Mouse (Mus musculus): ENCODE results near the gene Capzb. TPM values are rescaled to one million over a fixed set of nuclear protein-coding genes. Genes with fewer than 3 reads are reported as not detected.
A peak's percentile ranks its signal among the peaks of the same experiment; 100 is the strongest.

Gene Capzb
- polyA plus RNA-seq, 2 experiments = 198 to 284 TPM

DNA sequence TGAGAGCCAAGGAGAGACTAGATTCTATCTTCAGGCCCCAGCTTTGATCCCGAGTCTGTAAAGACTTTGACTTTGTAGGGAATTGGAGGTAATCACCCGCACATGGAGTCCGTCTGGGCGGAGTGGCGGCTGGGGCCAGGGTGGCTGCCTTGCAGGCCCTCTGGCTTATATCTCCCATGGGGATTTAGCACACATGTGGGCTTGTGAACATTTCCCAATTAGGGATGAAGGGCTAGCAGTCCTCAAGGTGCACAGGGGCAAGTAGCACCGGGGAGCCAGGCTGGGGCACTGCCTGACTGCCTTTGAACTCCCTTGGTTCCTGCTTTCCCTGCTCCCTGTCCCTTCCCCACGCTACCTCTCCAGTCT, 73.8 kb downstream of the Capzb start:
- peaks cover 52% of the 10 kb centered on the region for H3K4me1 ChIP-seq (ENCODE audit: control insufficient read depth, insufficient read depth, low read length)
- H3K4me2 ChIP-seq (replicated peaks; ENCODE audit: low read depth, low read length, severe bottlenecking) = no peak overlapping the region
- no peak overlapping the region for H3K4me3 ChIP-seq (replicated peaks; ENCODE audit: low read length)
- no peaks in the 10 kb centered on the region for H3K27me3 ChIP-seq (ENCODE audit: control insufficient read depth, insufficient read depth, low read length)
- TF ChIP-seq POLR2A (IDR thresholded peaks at IDR 0.05; ENCODE audit: borderline replicate concordance, extremely low read depth, insufficient read depth, insufficient read length) = no peak
- no peak overlapping the region for H3K9ac ChIP-seq (ENCODE audit: low read depth, low read length, severe bottlenecking)
- DNase-seq (ENCODE audit: low spot score) = no peak
- H3K36me3 ChIP-seq (ENCODE audit: control insufficient read depth, insufficient read depth, low read length) = peaks cover 46% of the 10 kb centered on the region
- peak overlapping the region; percentile 34 for H3K27ac ChIP-seq (replicated peaks; ENCODE audit: low read depth, low read length)
- 24% methylated on average over 7 of the region's 7 CpGs for WGBS
- ATAC-seq (ENCODE audit: low FRiP score, low read depth) = no peak
- H3K9me3 ChIP-seq (ENCODE audit: control insufficient read depth, low read length) = no peaks in the 10 kb centered on the region

GRCm38 (mm10) chr4:139267335-139267734, 74.6 kb downstream of the Capzb start:
- ATAC-seq (ENCODE audit: low FRiP score, low read depth) = peak; percentile 41; the same call in 1 of the 2 replicates
- H3K9ac ChIP-seq (ENCODE audit: low read depth, low read length, severe bottlenecking) = no peak overlapping the region
- no peak overlapping the region for H3K4me2 ChIP-seq (replicated peaks; ENCODE audit: low read depth, low read length, severe bottlenecking)
- no peak overlapping the region for H3K4me3 ChIP-seq (replicated peaks; ENCODE audit: low read length)
- peaks cover 37% of the 10 kb centered on the region for H3K36me3 ChIP-seq (ENCODE audit: control insufficient read depth, insufficient read depth, low read length)
- no peak for TF ChIP-seq POLR2A (IDR thresholded peaks at IDR 0.05; ENCODE audit: borderline replicate concordance, extremely low read depth, insufficient read depth, insufficient read length)
- DNase-seq (ENCODE audit: low spot score) = peak; percentile 56
- peak overlapping the region; percentile 34 for H3K27ac ChIP-seq (replicated peaks; ENCODE audit: low read depth, low read length)
- H3K9me3 ChIP-seq (ENCODE audit: control insufficient read depth, low read length) = no peaks in the 10 kb centered on the region
- WGBS = 34% methylated on average over 3 of the region's 3 CpGs
- H3K27me3 ChIP-seq (ENCODE audit: control insufficient read depth, insufficient read depth, low read length) = no peaks in the 10 kb centered on the region
- H3K4me1 ChIP-seq (ENCODE audit: control insufficient read depth, insufficient read depth, low read length) = peaks cover 60% of the 10 kb centered on the region

GRCm38 (mm10) chr4:139268242-139268641, 75.5 kb downstream of the Capzb start:
- no peak for ATAC-seq (ENCODE audit: low FRiP score, low read depth)
- H3K4me1 ChIP-seq (ENCODE audit: control insufficient read depth, insufficient read depth, low read length) = peaks cover 60% of the 10 kb centered on the region
- WGBS = 81% methylated on average over 1 of the region's 1 CpGs

DNA sequence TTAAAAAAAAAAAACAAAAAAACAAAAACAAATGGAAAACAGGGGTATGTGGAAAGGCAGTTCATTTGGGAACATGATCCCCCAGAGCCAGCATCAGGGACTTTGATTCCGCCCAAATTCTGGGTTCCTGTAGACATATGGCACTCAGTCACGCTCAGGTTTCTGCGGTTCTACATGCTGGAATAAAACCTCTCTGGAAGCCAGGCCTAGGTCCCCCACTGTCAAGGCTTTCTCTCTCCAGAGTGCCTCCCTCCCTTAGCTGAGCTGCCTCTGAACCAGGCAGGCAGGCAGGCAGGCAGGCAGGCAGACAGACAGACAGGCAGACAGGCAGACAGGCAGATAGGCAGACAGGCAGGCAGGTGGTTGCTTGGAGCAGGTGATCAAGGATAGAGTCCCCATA, 77.5 kb downstream of the Capzb start:
- H3K4me1 ChIP-seq (ENCODE audit: control insufficient read depth, insufficient read depth, low read length) = peaks cover 62% of the 10 kb centered on the region
- WGBS = 64% methylated on average over 3 of the region's 3 CpGs
- TF ChIP-seq POLR2A (IDR thresholded peaks at IDR 0.05; ENCODE audit: borderline replicate concordance, extremely low read depth, insufficient read depth, insufficient read length) = no peak

More at GRCm38 (mm10) chr4:139268242-139268641, 75.5 kb downstream of the Capzb start:
- H3K4me2 ChIP-seq (replicated peaks; ENCODE audit: low read depth, low read length, severe bottlenecking) = no peak overlapping the region
- no peaks in the 10 kb centered on the region for H3K27me3 ChIP-seq (ENCODE audit: control insufficient read depth, insufficient read depth, low read length)
- H3K9ac ChIP-seq (ENCODE audit: low read depth, low read length, severe bottlenecking) = no peak overlapping the region
- H3K27ac ChIP-seq (replicated peaks; ENCODE audit: low read depth, low read length) = no peak overlapping the region; the same call in 1 of the 2 replicates
- H3K4me3 ChIP-seq (replicated peaks; ENCODE audit: low read length) = no peak overlapping the region
- no peak for DNase-seq (ENCODE audit: low spot score)
- H3K9me3 ChIP-seq (ENCODE audit: control insufficient read depth, low read length) = no peaks in the 10 kb centered on the region
- peaks cover 33% of the 10 kb centered on the region for H3K36me3 ChIP-seq (ENCODE audit: control insufficient read depth, insufficient read depth, low read length)
- TF ChIP-seq POLR2A (IDR thresholded peaks at IDR 0.05; ENCODE audit: borderline replicate concordance, extremely low read depth, insufficient read depth, insufficient read length) = no peak

DNA sequence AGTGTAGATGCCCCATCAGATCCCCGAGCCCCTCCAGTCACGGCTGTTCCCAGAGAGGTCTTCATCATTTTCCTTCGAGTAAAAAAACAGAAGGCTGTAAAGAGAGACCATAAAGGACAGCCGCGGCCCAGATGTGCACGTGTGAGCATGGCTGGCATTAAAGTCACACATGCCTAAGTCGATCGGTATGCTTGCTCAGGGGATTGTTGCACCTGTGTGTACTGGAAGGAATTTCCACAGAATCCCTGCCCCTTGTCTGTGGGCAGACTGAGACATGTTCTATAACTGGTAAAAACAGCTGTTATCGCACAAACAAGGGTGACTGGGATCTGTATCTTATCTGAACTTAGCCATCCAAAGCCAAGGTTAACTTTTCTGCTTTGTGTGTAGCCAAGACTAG, 78.9 kb downstream of the Capzb start:
- DNase-seq (ENCODE audit: low spot score) = peak; percentile 67
- no peaks in the 10 kb centered on the region for H3K9me3 ChIP-seq (ENCODE audit: control insufficient read depth, low read length)
- peak; percentile 64; the same call in 1 of the 2 replicates for ATAC-seq (ENCODE audit: low FRiP score, low read depth)
- H3K4me3 ChIP-seq (replicated peaks; ENCODE audit: low read length) = no peak overlapping the region
- peak overlapping the region; percentile 65 for H3K27ac ChIP-seq (replicated peaks; ENCODE audit: low read depth, low read length)
- TF ChIP-seq POLR2A (IDR thresholded peaks at IDR 0.05; ENCODE audit: borderline replicate concordance, extremely low read depth, insufficient read depth, insufficient read length) = no peak
- peaks cover 23% of the 10 kb centered on the region for H3K36me3 ChIP-seq (ENCODE audit: control insufficient read depth, insufficient read depth, low read length)
- peaks cover 62% of the 10 kb centered on the region for H3K4me1 ChIP-seq (ENCODE audit: control insufficient read depth, insufficient read depth, low read length)
- H3K4me2 ChIP-seq (replicated peaks; ENCODE audit: low read depth, low read length, severe bottlenecking) = no peak overlapping the region
- 14% methylated on average over 9 of the region's 9 CpGs for WGBS
- H3K9ac ChIP-seq (ENCODE audit: low read depth, low read length, severe bottlenecking) = no peak overlapping the region
- no peaks in the 10 kb centered on the region for H3K27me3 ChIP-seq (ENCODE audit: control insufficient read depth, insufficient read depth, low read length)

More for the DNA sequence above, 77.5 kb downstream of the Capzb start:
- H3K27me3 ChIP-seq (ENCODE audit: control insufficient read depth, insufficient read depth, low read length) = no peaks in the 10 kb centered on the region
- no peak overlapping the region for H3K4me2 ChIP-seq (replicated peaks; ENCODE audit: low read depth, low read length, severe bottlenecking)
- H3K27ac ChIP-seq (replicated peaks; ENCODE audit: low read depth, low read length) = peak overlapping the region; percentile 58; the same call in 1 of the 2 replicates
- H3K9me3 ChIP-seq (ENCODE audit: control insufficient read depth, low read length) = no peaks in the 10 kb centered on the region
- H3K4me3 ChIP-seq (replicated peaks; ENCODE audit: low read length) = no peak overlapping the region
- H3K36me3 ChIP-seq (ENCODE audit: control insufficient read depth, insufficient read depth, low read length) = peaks cover 32% of the 10 kb centered on the region
- no peak overlapping the region for H3K9ac ChIP-seq (ENCODE audit: low read depth, low read length, severe bottlenecking)
- DNase-seq (ENCODE audit: low spot score) (no peak), ATAC-seq (ENCODE audit: low FRiP score, low read depth) (no peak)

Data from limb, embryonic 14.5 days (tissue).